Mouse (Mus musculus) CD8-positive naive resting alpha-beta T cell, adult 57 days (primary cell): ENCODE results near the gene Alox12. TPM values are rescaled to one million over a fixed set of nuclear protein-coding genes. Genes with fewer than 3 reads are reported as not detected.

Experiments
- total RNA-seq: library from RNA; stranded (reverse); gene quantifications from one replicate; pipeline ENCODE4 v1.2.4, GENCODE M21; 2023

Gene Alox12
- total RNA-seq = not detected

GRCm38 (mm10) chr11:70254931-70255531, at the start of gene Alox12:
Gene Alox12, minus strand, starts transcription at chr11:70255353.

GRCm38 (mm10) chr11:70239541-70240279, 15.4 kb downstream of the Alox12 start, which contains the start of the genes Gm21988 and Rnasek:
Gene Gm21988, minus strand, starts transcription at chr11:70239830.
Gene Rnasek, minus strand, starts transcription at chr11:70239842.

GRCm38 (mm10) chr11:70237457-70238167, 17.5 kb downstream of the Alox12 start, which contains the start of gene 0610010K14Rik:
Gene 0610010K14Rik, minus strand, starts transcription at chr11:70237914.

GRCm38 (mm10) chr11:70229260-70230010, 25.7 kb downstream of the Alox12 start, which contains the start of gene Bcl6b:
Gene Bcl6b, minus strand, starts transcription at chr11:70229798.

DNA sequence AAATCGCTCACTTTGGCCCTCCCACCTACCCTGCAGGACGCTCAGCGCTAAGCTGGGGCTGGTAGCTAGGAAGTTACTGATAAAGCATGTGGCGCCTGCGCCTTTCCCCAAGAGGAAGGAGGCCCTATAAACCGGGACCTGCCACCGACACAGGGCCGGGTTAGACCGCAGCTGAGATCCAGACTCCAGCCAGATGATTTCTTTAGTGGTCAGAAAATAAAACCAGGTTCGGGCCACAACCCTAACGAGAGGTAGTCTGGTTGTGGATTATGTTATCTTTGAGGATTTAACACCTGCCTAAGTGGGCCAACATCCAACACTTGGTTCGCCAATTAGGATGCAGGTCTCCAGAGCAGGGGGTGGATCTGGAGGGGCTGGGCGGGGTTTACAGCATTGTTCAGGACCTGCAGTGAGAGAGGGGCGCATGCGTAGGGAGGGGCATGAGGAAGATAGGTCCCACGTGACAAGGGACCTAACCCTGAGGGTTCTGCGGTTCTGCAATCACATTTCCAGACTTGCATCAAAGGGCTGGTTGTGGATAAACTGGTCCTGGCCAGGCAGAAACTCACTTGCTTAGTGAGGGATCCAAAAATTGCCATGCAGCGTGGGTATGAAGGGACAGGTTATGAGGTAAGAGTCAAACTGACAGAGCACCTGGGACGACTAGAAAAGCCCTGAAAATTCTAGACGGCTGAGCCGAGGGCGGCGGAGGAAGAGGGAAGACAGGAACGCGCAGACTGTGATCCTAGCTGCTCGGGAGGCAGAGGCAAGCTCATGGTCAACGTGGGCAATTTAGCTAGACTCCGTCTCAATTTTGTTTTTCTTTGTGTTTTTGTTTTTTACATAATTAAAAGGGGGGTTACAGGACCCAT, 34.2 kb downstream of the Alox12 start, which contains the start of gene Slc16a13:
Gene Slc16a13 (minus strand): TSS at position 334 of the 872 bp plus-strand sequence.

GRCm38 (mm10) chr11:70212423-70212822, 42.7 kb downstream of the Alox12 start, which contains the start of gene Slc16a11:
Gene Slc16a11, plus strand, starts transcription at chr11:70212752.

Other genes with a start within 250 kb of the Alox12 start
- gene Acadvl, start 239.9 kb downstream of the Alox12 start, total RNA-seq = 46.3 TPM
- 27.8 TPM for gene Dlg4, start 238.4 kb downstream of the Alox12 start, total RNA-seq
- not detected for gene Asgr1, start 201.3 kb downstream of the Alox12 start, total RNA-seq
- not detected for gene Asgr2, start 162.7 kb downstream of the Alox12 start, total RNA-seq
- not detected for gene Mgl2, start 125.0 kb downstream of the Alox12 start, total RNA-seq
- gene Clec10a, start 99.2 kb downstream of the Alox12 start, total RNA-seq = not detected
- not detected for gene Slc16a11, start 42.6 kb downstream of the Alox12 start, total RNA-seq
- gene Slc16a13, start 34.3 kb downstream of the Alox12 start, total RNA-seq = 2.5 TPM
- gene Bcl6b, start 25.6 kb downstream of the Alox12 start, total RNA-seq = 0.15 TPM
- gene 0610010K14Rik, start 17.4 kb downstream of the Alox12 start, total RNA-seq = 60.8 TPM
- gene Gm21988, start 15.5 kb downstream of the Alox12 start, total RNA-seq = 4.4 TPM
- gene Rnasek, start 15.5 kb downstream of the Alox12 start, total RNA-seq = 59.2 TPM
- not detected for gene Alox12e, start 67.3 kb upstream of the Alox12 start, total RNA-seq
- 0.77 TPM for gene Alox15, start 96.7 kb upstream of the Alox12 start, total RNA-seq
- gene Pelp1, start 154.7 kb upstream of the Alox12 start, total RNA-seq = 26.8 TPM
- 289 TPM for gene Arrb2, start 177.3 kb upstream of the Alox12 start, total RNA-seq
- gene Med11, start 196.6 kb upstream of the Alox12 start, total RNA-seq = 27.4 TPM
- 1.8 TPM for gene Zmynd15, start 204.1 kb upstream of the Alox12 start, total RNA-seq
- 2.5 TPM for gene Cxcl16, start 204.6 kb upstream of the Alox12 start, total RNA-seq
- gene Tm4sf5, start 249.9 kb upstream of the Alox12 start, total RNA-seq = not detected